Mouse (Mus musculus) lung, postnatal 36 days (tissue): ENCODE measurements around the gene Lsm11.

ENCODE experiments used
- DNase-seq: peaks from one replicate; pipeline ENCODE4 v3.0.0; 2022; ENCODE audit warnings: mixed read lengths

The Lsm11 gene

DNA sequence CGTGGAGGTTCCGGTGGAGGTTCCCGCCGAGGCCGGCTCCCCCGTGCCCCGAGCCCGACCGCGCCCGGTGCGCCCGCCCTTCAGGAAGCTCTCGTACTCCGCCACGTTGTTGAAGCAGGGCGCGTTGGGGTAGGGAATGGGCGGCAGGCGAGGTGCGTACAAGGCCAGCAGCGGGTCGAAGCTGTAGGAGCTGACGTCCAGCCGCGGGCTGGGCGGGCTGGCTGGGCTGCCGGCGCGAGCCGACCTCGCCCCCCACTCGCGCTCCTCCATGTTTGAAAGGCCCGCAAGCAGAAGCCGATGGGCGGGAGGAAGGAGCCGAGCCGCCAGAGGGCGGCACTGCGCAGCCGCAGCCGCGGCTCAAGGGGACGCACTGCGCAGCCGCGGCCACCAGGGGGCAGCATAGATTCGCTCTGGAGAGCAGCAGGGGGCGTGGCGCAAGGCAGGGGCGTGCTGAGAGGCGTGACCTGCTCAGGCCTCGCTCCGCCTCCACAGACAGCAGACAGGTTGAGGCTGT lies at the start of gene Lsm11:
Lsm11 (minus strand) TSS at position 293 of the 514 bp plus-strand sequence.
- peak; percentile 98 for DNase-seq

- DNase-seq = no peak
Observed at GRCm38 (mm10) chr11:45992087-45992486, 47.4 kb upstream of the Lsm11 start.

DNA sequence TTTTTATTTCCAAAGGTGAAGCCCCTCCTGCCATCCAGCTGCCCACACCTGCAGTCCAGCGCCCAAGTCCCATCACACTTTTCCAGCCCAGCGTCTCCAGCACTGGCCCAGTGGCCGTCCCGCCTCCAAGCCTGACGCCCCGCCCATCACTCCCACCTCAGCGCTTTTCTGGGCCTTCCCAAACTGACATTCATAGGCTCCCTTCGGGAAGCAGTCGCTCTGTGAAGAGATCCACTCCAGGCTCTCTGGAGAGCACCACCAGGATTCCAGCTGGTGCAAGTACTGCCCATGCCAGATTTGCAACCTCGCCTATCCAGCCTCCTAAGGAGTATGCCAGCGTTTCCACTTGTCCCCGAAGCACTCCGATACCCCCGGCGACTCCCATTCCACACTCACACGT lies 46.9 kb upstream of the Lsm11 start:
- DNase-seq = peak; percentile 62

DNA sequence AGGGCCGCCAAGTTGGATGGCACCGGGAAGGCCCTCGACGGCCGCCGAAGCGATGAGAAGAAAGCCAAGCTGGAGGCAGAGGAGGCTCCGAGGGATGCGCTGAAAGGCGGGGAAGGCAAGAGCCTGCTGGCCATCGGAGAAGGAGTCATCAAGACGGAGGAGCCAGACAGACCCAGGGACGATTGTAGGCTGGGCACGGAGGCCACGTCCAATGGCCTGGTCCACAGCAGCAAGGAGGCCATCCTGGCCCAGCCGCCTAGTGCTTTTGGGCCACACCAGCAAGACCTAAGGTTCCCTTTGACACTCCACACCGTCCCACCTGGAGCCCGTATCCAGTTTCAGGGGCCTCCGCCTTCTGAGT lies 36.1 kb upstream of the Lsm11 start:
- no peak for DNase-seq

DNA sequence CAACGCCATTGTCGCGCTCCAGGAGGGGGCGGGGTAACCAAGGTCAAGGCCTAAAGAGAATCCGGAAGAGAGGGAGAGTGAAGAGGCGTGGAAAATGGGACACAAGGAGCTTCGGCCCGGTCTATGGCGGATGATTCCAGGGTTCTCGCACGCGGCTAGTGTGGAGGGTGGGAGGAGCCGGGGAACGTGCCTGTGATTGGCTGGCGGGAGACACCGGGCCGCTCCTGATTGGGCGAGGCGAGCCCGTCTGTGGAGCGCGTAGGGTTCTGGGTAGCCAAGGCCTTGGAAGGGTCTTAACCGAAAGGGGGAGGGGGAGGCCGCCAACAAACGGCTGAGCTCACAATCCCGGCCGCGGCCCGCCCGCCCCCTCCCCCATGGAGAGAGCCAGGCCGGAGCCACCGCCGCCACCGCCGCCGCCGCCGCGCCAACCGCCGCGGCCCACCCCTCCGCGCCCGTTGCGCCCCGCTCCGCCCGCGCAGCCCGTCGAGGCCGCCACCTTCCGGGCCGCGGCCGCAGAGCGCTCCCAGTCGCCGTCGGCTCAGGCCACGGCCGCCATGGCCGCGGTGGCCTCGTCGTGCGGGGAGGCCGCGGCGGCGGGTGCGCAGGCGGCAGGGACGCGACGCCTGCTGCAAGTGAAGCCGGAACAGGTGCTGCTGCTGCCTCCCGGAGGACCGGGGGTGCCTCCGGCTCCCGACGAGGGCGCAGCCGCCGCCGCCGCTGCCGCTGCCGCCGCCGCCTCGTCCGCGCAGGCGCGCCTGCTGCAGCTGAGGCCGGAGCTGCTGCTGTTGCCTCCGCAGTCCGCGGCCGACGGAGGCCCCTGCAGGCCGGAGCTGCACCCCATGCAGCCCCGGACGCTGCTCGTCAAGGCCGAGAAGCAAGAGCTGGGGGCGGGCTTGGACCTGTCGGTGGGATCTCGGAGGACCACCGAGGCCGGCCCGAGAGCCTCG lies 35.5 kb upstream of the Lsm11 start, which contains the start of gene Sox30:
Sox30 (plus strand) TSS at position 365 of the 947 bp plus-strand sequence.
- peak; percentile 28 for DNase-seq

GRCm38 (mm10) chr11:45976061-45976460 lies 31.3 kb upstream of the Lsm11 start:
- DNase-seq = no peak

DNA sequence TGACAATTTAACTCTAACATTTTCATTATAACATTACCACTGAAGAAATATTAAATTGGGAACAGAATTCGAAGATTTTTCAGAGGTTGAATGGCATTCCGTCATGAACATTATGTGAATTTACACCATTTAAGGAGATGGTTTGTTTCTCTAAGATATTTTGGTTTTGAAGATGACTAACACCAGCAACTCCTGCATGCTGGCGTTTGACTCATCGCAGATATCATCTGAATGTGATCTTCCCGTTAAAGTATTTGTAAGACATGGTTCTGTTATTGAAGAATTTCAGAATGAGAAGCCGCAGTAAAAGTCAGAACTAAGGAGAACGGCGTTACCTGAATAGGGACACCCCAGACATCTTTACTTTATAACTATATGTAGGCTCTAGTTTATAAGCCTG lies 29.7 kb upstream of the Lsm11 start:
- no peak for DNase-seq

- DNase-seq = no peak
Observed at GRCm38 (mm10) chr11:45973635-45974034, 28.9 kb upstream of the Lsm11 start.

DNA sequence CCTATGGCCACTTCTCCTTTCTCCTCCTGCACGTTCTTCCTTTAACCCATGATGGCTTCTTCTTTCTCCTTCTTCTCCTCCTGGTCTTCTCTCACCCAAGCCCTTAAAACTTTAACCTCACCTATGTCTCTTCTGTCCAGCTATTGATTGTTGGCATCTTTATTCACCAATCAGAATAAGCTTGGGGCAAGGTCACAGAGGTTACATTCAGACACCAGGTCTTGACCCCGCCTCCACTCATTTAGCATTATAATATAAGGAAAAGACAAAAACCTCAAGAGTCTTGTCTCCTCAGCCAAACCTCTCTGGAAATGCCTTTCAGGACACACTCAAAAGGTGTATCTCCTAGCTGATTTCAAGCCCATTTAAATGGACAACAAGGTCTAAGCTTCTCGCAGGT lies 23.7 kb upstream of the Lsm11 start:
- DNase-seq = no peak

DNA sequence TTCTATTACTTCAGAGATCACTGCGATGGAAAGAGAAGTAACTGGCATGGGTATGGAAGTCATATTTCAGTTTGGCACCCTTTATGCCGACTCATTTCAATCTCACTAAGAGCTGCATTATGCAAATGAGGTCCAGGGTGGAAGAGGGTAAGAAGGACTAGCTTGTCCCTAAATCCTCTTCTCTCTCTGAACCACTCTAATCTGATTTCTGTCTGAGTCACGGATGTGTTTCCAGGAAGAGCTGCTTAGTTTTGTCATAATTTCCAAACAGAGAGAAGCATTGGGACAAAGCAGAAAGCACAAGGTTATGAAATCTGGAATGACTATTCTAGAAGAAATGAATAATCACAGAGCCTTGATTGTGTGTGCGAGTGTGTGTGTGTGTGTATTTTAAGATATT lies 22.2 kb upstream of the Lsm11 start:
- no peak for DNase-seq

DNA sequence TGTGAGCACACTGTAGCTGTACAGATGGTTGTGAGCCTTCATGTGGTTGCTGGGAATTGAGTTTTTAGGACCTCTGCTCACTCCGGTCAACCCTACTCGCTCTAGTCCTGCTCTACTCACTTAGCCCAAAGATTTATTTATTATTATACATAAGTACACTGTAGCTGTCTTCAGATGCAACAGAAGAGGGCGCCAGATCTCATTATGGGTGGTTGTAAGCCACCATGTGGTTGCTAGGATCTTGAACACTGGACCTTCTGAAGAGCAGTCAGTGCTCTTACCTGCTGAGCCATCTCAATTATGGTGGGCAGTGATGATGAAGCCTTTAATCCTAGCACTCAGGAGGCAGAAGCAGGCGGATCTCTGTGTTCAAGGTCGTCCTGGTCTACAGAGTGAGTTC lies 15.3 kb upstream of the Lsm11 start:
- peak; percentile 20 for DNase-seq

GRCm38 (mm10) chr11:45959598-45959997 lies 14.9 kb upstream of the Lsm11 start:
- peak; percentile 55 for DNase-seq

DNA sequence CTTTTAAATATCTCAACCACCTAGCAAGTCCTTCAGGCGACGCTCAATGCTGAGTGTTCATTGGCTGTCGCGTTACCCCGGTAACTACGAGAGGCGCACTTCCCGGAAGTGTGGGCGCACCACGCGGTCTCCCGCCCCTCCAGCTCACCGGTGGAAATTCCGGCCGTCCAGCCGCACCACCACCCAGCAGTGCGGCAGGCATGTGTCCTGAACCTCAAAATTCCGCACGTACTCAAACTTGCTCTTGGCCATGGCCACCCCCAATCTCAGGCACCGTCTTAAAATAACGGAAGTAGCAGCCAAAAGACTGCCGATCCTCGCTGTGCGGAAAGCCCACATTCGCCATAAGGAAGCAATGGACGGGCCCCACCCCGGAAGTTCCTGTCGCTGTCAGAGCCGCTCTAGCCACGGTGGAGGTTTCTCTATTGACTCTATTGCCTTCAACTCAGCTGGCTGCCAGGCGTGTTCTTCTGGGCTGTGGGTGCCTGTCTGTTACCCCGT lies 10.4 kb upstream of the Lsm11 start, which contains the start of gene Thg1l:
Thg1l (minus strand) TSS at position 368 of the 501 bp plus-strand sequence.
- DNase-seq = peak; percentile 96

- DNase-seq = no peak
Observed at GRCm38 (mm10) chr11:45947491-45947890, 2.8 kb upstream of the Lsm11 start.

DNA sequence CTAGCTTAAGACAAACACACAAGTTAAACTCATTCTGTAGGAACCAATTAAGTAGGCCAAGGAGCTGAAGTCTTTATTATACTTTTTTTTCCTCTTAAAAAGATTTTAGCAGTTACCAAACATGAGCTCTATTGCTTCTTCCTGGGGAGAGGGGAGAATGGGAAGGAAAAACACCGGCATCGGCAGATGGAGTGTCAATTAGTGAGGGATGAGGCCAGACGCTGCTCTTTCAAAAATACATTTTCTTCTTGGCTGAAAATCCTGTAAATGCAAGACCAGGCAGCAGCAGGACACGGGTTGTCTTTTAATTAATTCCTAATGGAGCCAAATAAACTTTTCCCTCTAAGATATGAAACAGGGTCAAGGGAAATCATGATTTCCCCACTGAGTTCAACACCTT lies 2.1 kb upstream of the Lsm11 start:
- no peak for DNase-seq

DNA sequence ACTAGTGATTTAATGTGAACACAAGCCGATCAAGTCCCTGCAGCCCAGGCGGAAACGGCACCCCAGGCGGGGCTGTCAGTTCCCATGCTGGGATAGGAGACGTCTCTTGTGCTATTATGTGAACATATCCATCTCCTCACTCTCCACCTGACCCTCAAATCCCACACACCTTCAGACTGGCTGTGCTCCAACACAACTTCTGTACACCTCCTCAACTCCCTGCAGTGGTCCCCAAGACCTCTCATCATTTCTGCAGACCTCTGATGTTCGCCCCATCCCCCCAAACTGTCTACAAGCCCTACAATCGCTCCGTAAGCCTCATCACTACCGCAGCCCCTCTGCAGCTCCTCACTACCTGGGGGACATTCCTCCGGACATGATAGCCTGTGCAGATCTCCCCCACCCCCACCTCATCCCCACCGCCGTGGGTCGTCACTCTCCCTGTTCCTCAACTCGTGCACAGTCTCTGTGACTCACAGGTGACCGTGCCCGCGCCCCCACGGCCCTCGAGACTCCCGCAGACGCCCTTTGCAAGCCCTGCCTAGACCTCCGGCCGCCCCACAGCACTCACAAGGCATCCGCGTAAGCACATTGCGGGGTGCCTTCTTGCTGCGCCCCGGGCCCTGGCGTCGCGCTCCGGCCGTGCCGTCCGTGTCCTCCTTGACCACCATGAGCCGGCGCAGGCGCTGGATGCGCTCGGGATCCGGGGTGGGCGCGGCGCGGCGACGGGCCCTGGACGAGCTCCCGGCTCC lies 668 bp downstream of the Lsm11 start:
- DNase-seq = no peak

- no peak for DNase-seq
Observed at GRCm38 (mm10) chr11:45943108-45943705, 1.5 kb downstream of the Lsm11 start.

- DNase-seq = no peak
Observed at GRCm38 (mm10) chr11:45942281-45942680, 2.5 kb downstream of the Lsm11 start.

DNA sequence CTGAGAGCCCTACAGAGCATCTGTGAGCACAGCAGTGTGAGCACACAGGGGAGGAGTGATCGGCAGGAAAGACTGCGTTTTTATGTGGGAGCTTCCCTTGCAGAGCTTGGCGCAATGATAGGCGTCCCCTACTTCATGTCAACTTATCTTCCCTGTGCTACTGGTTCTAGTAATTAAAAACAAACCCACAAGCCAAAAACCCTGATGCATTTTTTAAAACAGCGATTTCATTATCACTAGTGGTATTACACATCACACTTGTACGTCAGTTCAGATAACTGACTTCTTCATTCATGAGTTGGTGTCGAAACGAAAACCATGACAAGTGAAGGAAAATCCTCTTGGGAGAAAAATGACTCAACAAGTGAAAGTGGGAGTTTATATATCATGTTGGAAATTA lies 5.8 kb downstream of the Lsm11 start:
- no peak for DNase-seq

DNA sequence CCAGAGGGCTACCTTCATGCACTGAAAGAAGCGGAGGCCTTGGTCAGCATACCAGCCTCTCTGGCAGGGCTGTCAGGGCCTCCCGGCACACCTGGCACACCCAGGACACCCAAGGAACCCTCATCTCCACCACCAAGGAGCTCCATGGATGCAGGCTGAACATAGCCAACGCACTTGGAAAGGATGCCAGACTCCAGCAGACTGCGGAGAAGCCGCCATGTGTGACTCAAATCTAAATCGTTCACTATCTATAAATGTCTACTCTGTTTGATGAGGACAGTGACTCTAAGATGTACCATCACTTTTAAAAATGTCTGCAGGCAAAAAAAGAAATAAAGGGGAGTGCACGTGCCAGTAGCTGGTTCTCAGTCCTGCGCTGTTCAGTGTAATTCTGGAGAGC lies 7.3 kb downstream of the Lsm11 start:
- no peak for DNase-seq

DNA sequence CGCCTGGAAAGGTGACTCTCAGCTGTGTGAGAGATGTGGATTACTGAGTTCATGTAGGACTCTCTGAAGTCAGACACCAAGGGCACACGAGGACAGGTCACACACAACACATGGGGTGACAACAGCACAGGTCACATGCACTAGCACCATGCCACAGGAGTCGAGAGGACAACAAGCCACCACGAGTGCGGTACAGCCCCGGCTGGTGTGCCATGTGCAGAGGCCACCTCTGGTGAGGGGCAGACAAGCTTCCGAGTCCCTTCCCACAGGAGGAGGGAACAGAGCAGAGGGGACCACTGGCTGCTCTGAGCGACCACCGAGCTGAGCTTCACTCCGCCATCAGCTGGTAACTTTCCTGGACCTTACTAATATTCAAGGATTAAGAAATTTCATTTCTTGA lies 12.0 kb downstream of the Lsm11 start:
- DNase-seq = no peak

GRCm38 (mm10) chr11:45929541-45929940 lies 15.2 kb downstream of the Lsm11 start:
- no peak for DNase-seq

- no peak for DNase-seq
Observed at GRCm38 (mm10) chr11:45927456-45927855, 17.3 kb downstream of the Lsm11 start.
